Mouse (Mus musculus) heart, adult 8-10 months (tissue): ENCODE measurements around the gene Rbpjl. TPM values are rescaled to one million over a fixed set of nuclear protein-coding genes. Genes with fewer than 3 reads are reported as not detected.

Experiments used
- DNase-seq: peaks from one replicate; pipeline ENCODE4 v3.0.0; 2022; ENCODE audit warnings: low spot score
- total RNA-seq, 4 experiments: library from RNA; stranded (reverse); gene quantifications; 2 replicates each; pipeline ENCODE4 v1.2.4; 2022

Rbpjl gene
- total RNA-seq, 4 experiments from 2014 or later, result not detected

- no peak for DNase-seq
These were observed 9.8 kb upstream of the Rbpjl start for GRCm38 (mm10) chr2:164393126-164393525.

DNA sequence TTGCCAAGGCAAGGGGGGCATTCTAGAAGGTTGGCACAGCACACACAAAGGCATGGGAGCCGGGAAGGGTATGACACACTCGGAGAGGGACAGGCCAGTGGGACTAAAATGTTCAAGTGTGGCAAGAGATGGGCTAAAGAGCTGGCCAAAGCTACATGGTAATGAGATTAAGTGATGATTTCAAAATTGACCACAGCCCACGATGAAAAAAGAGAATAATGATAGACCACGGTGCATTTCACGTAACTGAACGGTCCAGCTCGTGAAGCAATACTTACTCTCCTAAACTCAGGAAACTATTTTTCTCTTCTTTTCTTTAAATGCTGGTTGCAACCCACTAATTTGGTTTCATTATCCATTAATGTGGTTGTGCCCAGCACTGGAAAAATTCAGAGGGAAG lies 6.9 kb upstream of the Rbpjl start:
- DNase-seq, result no peak

DNA sequence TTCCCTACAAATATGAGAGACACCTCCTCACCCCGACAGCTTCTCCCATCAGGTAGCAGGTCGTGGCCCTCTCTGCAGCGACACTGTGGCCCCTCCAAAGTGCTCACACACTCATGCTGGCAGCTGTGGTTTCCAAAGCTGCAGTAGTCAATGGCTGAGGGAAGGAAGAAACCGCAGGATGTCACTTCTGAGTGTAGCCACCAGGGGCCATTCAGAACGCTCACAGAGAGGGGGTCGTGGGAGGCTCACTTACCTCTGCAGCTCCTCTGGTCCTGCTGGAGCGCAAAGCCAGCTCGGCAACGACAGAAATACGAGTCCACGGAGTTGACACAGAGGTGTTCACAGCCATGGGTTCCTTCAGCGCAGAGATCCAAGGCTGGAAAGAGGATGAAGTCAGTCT lies 6.0 kb upstream of the Rbpjl start:
- no peak for DNase-seq

GRCm38 (mm10) chr2:164403396-164404081 lies 598 bp downstream of the Rbpjl start:
- no peak for DNase-seq

GRCm38 (mm10) chr2:164404082-164404990 lies 1.4 kb downstream of the Rbpjl start:
- peak; percentile 45 for DNase-seq

- DNase-seq, result no peak
These were observed 2.1 kb downstream of the Rbpjl start, which contains the start of gene Matn4 for GRCm38 (mm10) chr2:164405060-164405459. Gene Matn4, minus strand, starts transcription at chr2:164405160.

DNA sequence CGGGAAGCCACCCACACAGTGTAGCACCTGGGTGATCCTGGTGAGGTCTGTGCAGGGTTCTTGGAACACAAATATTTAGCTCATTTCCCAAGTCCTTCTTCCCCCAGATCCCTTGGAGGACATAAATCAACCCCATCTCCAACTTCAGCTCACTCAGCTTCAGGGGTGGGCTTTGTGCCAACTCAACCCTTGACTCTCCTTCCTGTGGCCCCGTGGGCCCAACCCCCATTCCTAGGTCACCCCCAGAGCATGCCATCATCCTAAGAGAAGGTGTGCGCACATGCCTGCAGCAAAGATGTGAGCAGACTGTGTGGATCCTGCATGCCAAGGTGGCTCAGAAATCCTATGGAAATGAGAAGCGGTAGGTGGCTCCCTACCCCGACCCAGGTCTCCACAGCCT lies 2.6 kb downstream of the Rbpjl start:
- DNase-seq, result no peak

GRCm38 (mm10) chr2:164407708-164408107 lies 4.8 kb downstream of the Rbpjl start:
- peak; percentile 30 for DNase-seq

DNA sequence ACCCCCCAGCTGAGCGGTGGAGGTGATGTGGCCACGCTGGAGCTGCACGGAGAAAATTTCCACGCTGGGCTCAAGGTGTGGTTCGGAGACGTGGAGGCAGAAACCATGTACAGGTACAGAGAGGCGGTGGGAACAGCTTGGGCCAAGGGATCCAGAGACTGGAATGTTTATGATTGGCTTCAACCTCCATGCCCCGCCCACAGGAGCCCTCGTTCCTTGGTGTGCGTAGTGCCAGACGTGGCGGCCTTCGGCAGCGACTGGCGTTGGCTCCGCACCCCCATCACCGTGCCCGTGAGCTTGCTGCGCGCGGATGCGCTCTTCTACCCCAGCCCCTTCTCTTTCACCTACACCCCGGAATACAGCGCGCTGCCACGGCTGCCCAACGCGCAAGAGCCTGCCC lies 11.2 kb downstream of the Rbpjl start:
- no peak for DNase-seq

DNA sequence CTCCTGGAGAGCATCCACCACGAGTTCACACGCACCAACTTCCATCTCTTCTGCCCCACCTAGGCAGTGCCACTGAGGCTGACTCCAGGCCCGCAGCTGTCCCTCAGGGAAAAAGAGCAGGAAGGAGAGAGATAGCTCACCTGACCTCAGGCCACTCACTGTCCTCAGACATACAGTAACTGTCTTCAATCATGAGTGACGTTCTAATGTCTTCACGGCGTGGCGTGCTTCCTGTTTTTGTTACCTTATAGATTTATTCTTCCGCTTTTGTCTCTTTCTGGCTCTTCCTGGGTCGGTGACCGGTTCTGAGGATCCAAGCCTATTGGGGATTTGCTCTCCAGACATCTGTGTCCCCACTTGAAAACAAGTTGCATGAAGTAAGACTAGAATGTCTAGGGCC lies 11.6 kb downstream of the Rbpjl start:
- DNase-seq, result no peak

- no peak for DNase-seq
These were observed 14.3 kb downstream of the Rbpjl start for GRCm38 (mm10) chr2:164417198-164417597.

DNA sequence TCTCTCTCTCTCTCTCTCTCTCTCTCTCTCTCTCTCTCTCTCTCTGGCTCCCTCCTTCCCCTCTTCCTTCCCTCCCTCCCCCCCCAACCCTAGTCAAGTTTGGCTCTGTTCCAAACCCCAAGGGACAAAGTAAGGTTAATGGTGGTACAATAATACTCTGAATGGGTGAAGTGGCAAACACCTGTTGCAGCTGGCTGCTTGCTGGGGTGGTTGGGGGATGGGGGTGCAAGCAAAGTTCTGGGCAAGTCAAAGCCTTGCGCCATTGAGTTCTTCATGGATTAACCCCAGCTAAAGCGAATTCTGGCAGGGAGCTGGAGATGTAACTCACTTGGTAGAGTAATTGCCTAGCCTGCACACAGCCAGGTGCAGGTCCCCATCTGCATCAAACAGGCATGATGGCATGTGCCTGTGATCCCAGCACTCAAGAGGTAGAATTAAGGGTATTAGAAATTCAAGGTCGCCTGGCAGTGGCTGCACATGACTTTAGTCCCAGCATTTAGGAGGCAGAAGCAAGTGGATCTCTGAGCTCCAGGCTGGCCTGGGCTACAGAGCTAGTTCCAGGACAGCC lies 15.5 kb downstream of the Rbpjl start:
- no peak for DNase-seq

GRCm38 (mm10) chr2:164419489-164419888 lies 16.5 kb downstream of the Rbpjl start:
- DNase-seq, result no peak

DNA sequence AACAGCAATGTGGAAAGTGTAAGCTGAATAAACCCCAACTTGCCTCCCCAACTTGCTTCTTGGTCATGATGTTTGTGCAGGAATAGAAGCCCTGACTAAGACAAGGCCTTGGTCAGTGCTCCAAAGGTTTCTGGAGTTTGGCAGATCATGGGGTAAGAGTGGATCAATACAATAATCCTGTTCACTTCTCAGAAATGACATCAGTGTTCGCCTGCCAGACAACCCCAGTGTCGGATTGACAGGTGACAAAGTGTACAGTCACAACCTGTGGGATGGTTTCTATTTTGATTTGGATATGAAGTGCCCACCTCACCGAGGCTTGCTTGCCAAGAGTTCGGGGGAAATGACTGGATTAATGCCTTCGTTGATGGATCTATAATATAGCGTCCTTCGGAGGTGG lies 18.4 kb downstream of the Rbpjl start:
- DNase-seq, result no peak

DNA sequence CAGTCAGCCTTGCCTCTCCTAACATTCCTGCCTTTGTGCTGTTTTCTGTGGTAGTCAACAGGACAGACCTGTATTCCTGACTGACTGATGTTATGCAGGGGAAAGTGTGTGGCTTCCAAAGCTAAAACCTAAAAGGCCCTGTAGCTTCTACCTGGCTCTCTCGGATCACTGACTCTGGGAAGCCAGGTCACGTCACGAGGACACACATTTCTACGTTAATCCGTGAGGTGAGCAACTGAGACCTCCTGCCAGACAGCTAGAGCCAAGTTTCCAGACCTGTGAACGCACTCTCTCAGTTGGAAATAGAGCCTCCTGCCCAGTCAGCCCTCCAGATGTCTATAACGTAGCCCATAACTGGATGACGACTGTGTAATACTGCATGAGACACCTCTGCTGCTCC lies 19.0 kb downstream of the Rbpjl start:
- no peak for DNase-seq

- no peak for DNase-seq
These were observed 19.9 kb downstream of the Rbpjl start for GRCm38 (mm10) chr2:164422675-164423393.

GRCm38 (mm10) chr2:164423464-164423863 lies 20.5 kb downstream of the Rbpjl start:
- DNase-seq, result no peak

- DNase-seq, result no peak
These were observed 21.5 kb downstream of the Rbpjl start for GRCm38 (mm10) chr2:164424406-164424805.

DNA sequence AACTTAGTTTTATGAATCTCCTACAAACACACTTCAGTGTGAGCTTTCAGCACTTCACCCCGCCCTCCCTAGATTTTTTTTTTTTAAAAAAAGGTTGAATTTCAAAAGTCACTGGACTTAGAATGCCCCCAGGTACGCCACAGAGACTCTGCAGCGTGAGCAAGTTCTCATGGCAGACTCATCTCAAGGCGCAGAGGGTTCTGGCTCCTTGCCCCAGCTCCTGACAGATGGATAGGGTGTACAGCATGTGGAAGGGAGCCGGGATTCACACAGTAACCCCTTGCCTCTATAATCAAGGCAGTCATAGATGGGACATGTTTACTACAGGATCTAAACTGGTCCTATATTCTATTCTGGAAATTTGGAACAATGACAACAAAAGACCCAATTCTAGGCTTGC lies 22.5 kb downstream of the Rbpjl start:
- no peak for DNase-seq

DNA sequence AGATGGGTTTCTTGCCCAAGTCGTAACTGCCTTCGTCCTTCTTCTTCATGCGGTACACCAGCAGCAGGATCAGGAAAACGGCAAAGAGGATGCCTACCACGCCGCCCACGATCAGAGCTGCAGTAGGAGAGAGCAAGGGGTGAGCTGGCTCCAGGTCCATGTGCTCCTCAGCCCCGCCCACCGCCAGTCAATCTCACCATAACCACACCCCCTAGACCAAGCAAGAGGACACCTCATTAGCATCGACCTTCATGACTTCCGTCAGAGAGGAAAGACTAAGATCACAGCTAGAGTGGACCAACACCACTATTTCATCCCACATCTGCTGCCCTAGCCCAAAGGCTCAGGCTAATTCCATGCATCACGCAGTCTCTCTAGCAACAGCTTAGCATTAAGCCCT lies 23.2 kb downstream of the Rbpjl start:
- DNase-seq, result no peak

DNA sequence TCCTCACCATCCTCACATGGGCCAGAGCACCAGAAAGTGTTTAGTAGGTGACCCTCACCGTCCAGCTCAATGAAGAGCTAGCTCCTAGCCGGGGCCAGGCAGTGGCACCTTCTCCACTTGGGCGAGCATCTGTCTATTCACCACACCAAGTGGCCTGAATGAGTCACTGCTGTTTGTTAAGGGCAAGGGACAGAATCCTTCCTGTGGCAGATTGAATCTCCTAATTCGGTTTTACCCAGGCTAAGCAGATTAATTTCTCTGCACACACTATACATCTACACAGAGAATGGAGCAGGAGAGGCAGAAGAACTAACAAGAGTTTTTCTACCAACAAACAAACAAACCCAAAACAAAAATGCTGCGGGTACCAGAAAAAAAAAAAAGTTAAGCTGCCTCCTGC lies 24.0 kb downstream of the Rbpjl start:
- no peak for DNase-seq

- no peak for DNase-seq
These were observed 25.5 kb downstream of the Rbpjl start for GRCm38 (mm10) chr2:164428451-164428850.
